Mouse (Mus musculus) MEL (cell line): ENCODE data around the gene Hbb-bs. TPM values are rescaled to one million over a fixed set of nuclear protein-coding genes. Genes with fewer than 3 reads are reported as not detected.
"Not testable (repeated sequence)": the region's sequence is repeated elsewhere in the genome, so short reads cannot be mapped to it uniquely, and the experiment has no call there.

Experiments
- DNase-seq: peaks from one replicate; pipeline ENCODE4 v3.0.0; 2011; ENCODE audit warnings: low read depth, low spot score
- H3K27ac ChIP-seq: 2 replicates; pipeline ENCODE4 v1.5.1; 2012; ENCODE audit warnings: low read depth, mild to moderate bottlenecking, control low read depth, low read length, moderate library complexity; ENCODE audit not compliant: control insufficient read depth
- H3K27me3 ChIP-seq, 2 experiments: fragments of 150-350 bp in 1 of 2; sonication (generic) in 1 of 2; 2 replicates each; pipeline ENCODE4 v1.6.1; 2012; ENCODE audit warnings: low read length in 2 of 2, mild to moderate bottlenecking in 2 of 2, improper control_type of control experiment in 1 of 2, moderate library complexity in 1 of 2; ENCODE audit not compliant: insufficient read depth in 2 of 2, control insufficient read depth in 1 of 2
- H3K36me3 ChIP-seq, 2 experiments: 2 replicates each; pipeline ENCODE4 v1.6.1; 2012 to 2014; ENCODE audit warnings: low read length in 2 of 2, improper control_type of control experiment in 1 of 2, inconsistent platforms in 1 of 2, mild to moderate bottlenecking in 1 of 2; ENCODE audit not compliant: insufficient read depth in 2 of 2, control insufficient read depth in 1 of 2
- H3K4me1 ChIP-seq, 2 experiments: fragments of 150-350 bp in 1 of 2; sonication (generic) in 1 of 2; 2 replicates each; pipeline ENCODE4 v1.6.1; 2012; ENCODE audit warnings: low read length in 2 of 2, improper control_type of control experiment in 1 of 2, mild to moderate bottlenecking in 1 of 2; ENCODE audit not compliant: insufficient read depth in 2 of 2, control insufficient read depth in 1 of 2
- H3K4me3 ChIP-seq, 2 experiments: fragments of 150-350 bp in 1 of 2; sonication (generic) in 1 of 2; 2 replicates each; pipeline ENCODE4 v1.5.1; 2012; ENCODE audit warnings: low read depth in 2 of 2, low read length in 2 of 2, mild to moderate bottlenecking in 2 of 2, moderate library complexity in 2 of 2, control low read depth in 1 of 2, improper control_type of control experiment in 1 of 2; ENCODE audit not compliant: control insufficient read depth in 1 of 2, insufficient read depth in 1 of 2
- H3K79me2 ChIP-seq: 2 replicates; pipeline ENCODE4 v1.6.1; 2012; ENCODE audit warnings: mild to moderate bottlenecking, low read length, moderate library complexity; ENCODE audit not compliant: control insufficient read depth, poor library complexity, insufficient read depth
- H3K9ac ChIP-seq: 2 replicates; pipeline ENCODE4 v1.6.1; 2012; ENCODE audit warnings: low read depth, mild to moderate bottlenecking, control low read depth, low read length, moderate library complexity; ENCODE audit not compliant: control insufficient read depth, poor library complexity, severe bottlenecking
- H3K9me3 ChIP-seq: fragments of 150-350 bp; sonication (generic); replicated peaks from 2 replicates; pipeline ENCODE4 v1.6.1; 2012; ENCODE audit warnings: mild to moderate bottlenecking, low read length, improper control_type of control experiment, moderate library complexity; ENCODE audit not compliant: insufficient read depth
- E2F4 ChIP-seq: IDR thresholded peaks from 2 replicates; pipeline ENCODE4 v1.6.1; 2011; ENCODE audit warnings: low read depth, low read length, improper control_type of control experiment, borderline replicate concordance
- EP300 ChIP-seq, 2 experiments: IDR thresholded peaks; 2 replicates each; pipeline ENCODE4 v1.6.1; 2011; ENCODE audit warnings: improper control_type of control experiment in 2 of 2, low read length in 2 of 2, low read depth in 1 of 2, mild to moderate bottlenecking in 1 of 2
- JUND ChIP-seq: IDR thresholded peaks from 2 replicates; pipeline ENCODE4 v1.6.1; 2011; ENCODE audit warnings: low read depth, mild to moderate bottlenecking, improper control_type of control experiment, low read length
- MAFK ChIP-seq: IDR thresholded peaks from 2 replicates; pipeline ENCODE4 v1.6.1; 2011; ENCODE audit warnings: low read depth, mild to moderate bottlenecking, low read length, improper control_type of control experiment, borderline replicate concordance
- MAZ ChIP-seq: IDR thresholded peaks from 2 replicates; pipeline ENCODE4 v1.6.1; 2012; ENCODE audit warnings: low read depth, mild to moderate bottlenecking, inconsistent platforms, low read length, improper control_type of control experiment
- MEF2A ChIP-seq: IDR thresholded peaks from 2 replicates; pipeline ENCODE4 v1.6.1; 2014; ENCODE audit warnings: low read depth, mild to moderate bottlenecking, inconsistent platforms, low read length, improper control_type of control experiment; ENCODE audit not compliant: poor library complexity, insufficient replicate concordance, severe bottlenecking; ENCODE audit errors: extremely low read depth
- MYB ChIP-seq: IDR thresholded peaks from 2 replicates; pipeline ENCODE4 v1.6.1; 2011; ENCODE audit warnings: mild to moderate bottlenecking, low read depth, low read length, improper control_type of control experiment
- POLR2A ChIP-seq, 2 experiments: IDR thresholded peaks; 2 replicates each; pipeline ENCODE4 v1.6.1; 2011 to 2012; ENCODE audit warnings: low read length in 2 of 2, mild to moderate bottlenecking in 2 of 2, control low read depth in 1 of 2, improper control_type of control experiment in 1 of 2, low read depth in 1 of 2, moderate library complexity in 1 of 2; ENCODE audit not compliant: control insufficient read depth in 1 of 2, insufficient read depth in 1 of 2, poor library complexity in 1 of 2
- RAD21 ChIP-seq: IDR thresholded peaks from 2 replicates; pipeline ENCODE4 v1.6.1; 2011; ENCODE audit warnings: mild to moderate bottlenecking, low read depth, low read length, improper control_type of control experiment
- RCOR1 ChIP-seq: IDR thresholded peaks from 2 replicates; pipeline ENCODE4 v1.6.1; 2012; ENCODE audit warnings: low read depth, mild to moderate bottlenecking, inconsistent platforms, low read length, improper control_type of control experiment
- SIN3A ChIP-seq: IDR thresholded peaks from 2 replicates; pipeline ENCODE4 v1.6.1; 2012; ENCODE audit warnings: low read length, improper control_type of control experiment, inconsistent platforms
- SMC3 ChIP-seq: IDR thresholded peaks from 2 replicates; pipeline ENCODE4 v1.6.1; 2011; ENCODE audit warnings: low read depth, low read length, improper control_type of control experiment
- UBTF ChIP-seq: IDR thresholded peaks from 2 replicates; pipeline ENCODE4 v1.6.1; 2012; ENCODE audit warnings: low read depth, mild to moderate bottlenecking, inconsistent platforms, low read length, improper control_type of control experiment, moderate library complexity, borderline replicate concordance; ENCODE audit not compliant: insufficient read depth
- ZKSCAN1 ChIP-seq: IDR thresholded peaks from 2 replicates; pipeline ENCODE4 v1.6.1; 2012; ENCODE audit warnings: low read depth, mild to moderate bottlenecking, inconsistent platforms, low read length, improper control_type of control experiment, moderate library complexity
- ZNF384 ChIP-seq: IDR thresholded peaks from 2 replicates; pipeline ENCODE4 v1.6.1; 2012; ENCODE audit warnings: low read depth, mild to moderate bottlenecking, inconsistent platforms, low read length, improper control_type of control experiment
- polyA plus RNA-seq, 2 experiments: library from polyadenylated mRNA; stranded (reverse) in 1 of 2; unstranded in 1 of 2; fragments of >175 nt in 1 of 2; fragments of >200 nt in 1 of 2; gene quantifications; 2 replicates each; pipeline versions ENCODE4 v1.2.1 to v1.2.4; 2012; ENCODE audit warnings: low replicate concordance in 2 of 2, low read depth in 1 of 2; ENCODE audit not compliant: insufficient read length in 2 of 2, insufficient read depth in 1 of 2, missing spikeins in 1 of 2
- total RNA-seq: library from RNA; depleted of rRNA; stranded (reverse); fragments of 300-350 nt; gene quantifications from 2 replicates; pipeline ENCODE4 v1.2.3, GENCODE M21; 2012

The Hbb-bs gene
- total and polyA plus RNA-seq, 3 experiments: 79.0 to 208 TPM; not detected in 1

GRCm38 (mm10) chr7:103840268-103840667, 12.4 kb upstream of the Hbb-bs start, which contains the start of gene Hbb-bh2:
Gene Hbb-bh2, minus strand, starts transcription at chr7:103840520.
- Histone ChIP-seq H3K79me2 (no peaks in the 10 kb centered on the region), H3K27ac (no peak within 1 kb of the TSS), H3K9ac (no peak within 1 kb of the TSS)

GRCm38 (mm10) chr7:103827139-103827538, 757 bp downstream of the Hbb-bs start:
- peaks cover 6 to 11% of the 10 kb centered on the region in 2 experiments for H3K4me1 ChIP-seq
- not testable (repeated sequence) for H3K36me3 ChIP-seq, H3K27ac ChIP-seq, DNase-seq, H3K79me2 ChIP-seq, H3K4me3 ChIP-seq, H3K27me3 ChIP-seq, H3K9ac ChIP-seq, H3K9me3 ChIP-seq

More at GRCm38 (mm10) chr7:103840268-103840667, 12.4 kb upstream of the Hbb-bs start, which contains the start of gene Hbb-bh2:
- Histone ChIP-seq H3K27me3 (no peaks in the 10 kb centered on the region), H3K4me1 (peaks cover 7 to 12% of the 10 kb centered on the region in 2 experiments), H3K36me3 (peaks cover 0 to 4% of the 10 kb centered on the region in 2 experiments; a peak in 2 of 4 replicates), H3K9me3 (no peaks in the 10 kb centered on the region), H3K4me3 (no peak within 1 kb of the TSS)
- DNase-seq: no peak
- no peak for TF ChIP-seq JUND

GRCm38 (mm10) chr7:103826255-103826887, 1.5 kb downstream of the Hbb-bs start:
- H3K4me1 ChIP-seq: peaks cover 6 to 11% of the 10 kb centered on the region in 2 experiments
- no peaks in the 10 kb centered on the region for H3K9me3 ChIP-seq
- no peak overlapping the region for H3K4me3 ChIP-seq
- no peaks in the 10 kb centered on the region for H3K27me3 ChIP-seq
- H3K9ac ChIP-seq: no peak overlapping the region
- H3K79me2 ChIP-seq: no peaks in the 10 kb centered on the region
- H3K36me3 ChIP-seq: peaks cover 0 to 6% of the 10 kb centered on the region in 2 experiments; a peak in 2 of 4 replicates
- TF ChIP-seq MAZ (no peak), UBTF (no peak), ZNF384 (no peak), E2F4 (no peak), SIN3A (no peak), RCOR1 (no peak), POLR2A (IDR thresholded peaks at IDR 0.05; ENCODE audit: control insufficient read depth in 1 of 2, insufficient read depth in 1 of 2, low read depth in 1 of 2, low read length in 2 of 2, poor library complexity in 1 of 2) (no peak), MEF2A (no peak), RAD21 (no peak), EP300 (IDR thresholded peaks at IDR 0.05; ENCODE audit: low read depth in 1 of 2, low read length in 2 of 2) (no peak), MYB (no peak), ZKSCAN1 (no peak), SMC3 (no peak), MAFK (no peak)
- no peak for DNase-seq
- H3K27ac ChIP-seq: no peak overlapping the region
